Mouse (Mus musculus) brown adipose tissue, adult 24 weeks (tissue): ENCODE data around the gene Atp5mpl. TPM values are rescaled to one million over a fixed set of nuclear protein-coding genes. Genes with fewer than 3 reads are reported as not detected.
A peak's percentile ranks its signal among the peaks of the same experiment; 100 is the strongest.

Experiments
- H3K27ac ChIP-seq: fragments of 200-500 bp; replicated peaks from 2 replicates; pipeline ENCODE4 v1.5.1; 2012; ENCODE audit warnings: low read depth, mild to moderate bottlenecking, low read length
- H3K4me1 ChIP-seq: fragments of 200-500 bp; 2 replicates; pipeline ENCODE4 v1.6.1; 2012; ENCODE audit warnings: low read length, mixed read lengths; ENCODE audit not compliant: control insufficient read depth, insufficient read depth, insufficient read length
- H3K4me3 ChIP-seq: fragments of 200-500 bp; 2 replicates; pipeline ENCODE4 v1.5.1; 2012; ENCODE audit warnings: low read depth, mild to moderate bottlenecking, low read length, moderate library complexity; ENCODE audit not compliant: insufficient read depth
- polyA plus RNA-seq: library from polyadenylated mRNA; stranded (reverse); fragments of >200 nt; gene quantifications from 2 replicates; pipeline ENCODE4 v1.2.4, GENCODE M21; 2012; ENCODE audit not compliant: missing spikeins, insufficient read depth, insufficient read length

The Atp5mpl gene
- polyA plus RNA-seq, 1 experiment = 2,071 TPM

DNA sequence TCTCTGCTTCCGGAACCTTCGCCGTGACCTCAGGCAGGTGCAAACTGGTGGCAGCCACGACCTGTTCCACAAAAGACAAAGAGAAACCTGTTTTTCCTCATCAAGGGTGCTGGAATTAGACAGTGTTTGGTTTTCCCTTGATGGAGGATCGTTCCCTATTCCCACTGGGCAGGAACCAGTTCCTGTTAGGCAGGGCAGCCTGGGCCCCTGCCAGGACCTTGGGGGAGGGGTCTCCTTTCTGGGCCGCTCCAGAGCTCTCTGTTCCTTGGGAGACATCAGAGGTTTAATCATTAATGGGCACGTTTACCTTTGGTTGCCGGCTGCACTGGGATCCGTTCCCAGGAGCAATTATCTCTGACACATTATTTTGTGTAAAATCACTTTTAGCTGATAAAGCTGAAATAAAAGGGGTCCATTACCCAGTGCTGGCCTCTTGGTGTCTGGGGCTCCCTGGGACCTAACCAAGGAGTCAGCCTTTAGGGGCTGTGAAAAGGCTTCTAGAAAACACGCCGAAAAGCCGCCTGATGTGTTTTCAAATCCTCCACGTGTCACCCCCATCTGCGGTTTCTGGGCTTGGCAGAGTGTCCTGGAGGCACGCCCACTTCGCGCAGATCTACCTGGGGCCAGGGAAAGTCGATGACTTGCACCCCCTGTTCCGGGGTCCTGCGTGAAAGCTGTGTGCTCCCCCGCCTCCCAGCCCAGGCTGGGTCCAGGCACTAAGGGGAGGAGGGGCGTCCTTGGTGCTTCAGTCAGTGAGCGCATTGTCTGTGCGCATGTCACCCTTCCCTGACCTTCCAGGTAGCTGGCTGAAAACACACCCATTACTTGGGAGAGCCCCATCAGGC lies 29.8 kb downstream of the Atp5mpl start:
- H3K4me1 ChIP-seq = peaks cover 25% of the 10 kb centered on the region

DNA sequence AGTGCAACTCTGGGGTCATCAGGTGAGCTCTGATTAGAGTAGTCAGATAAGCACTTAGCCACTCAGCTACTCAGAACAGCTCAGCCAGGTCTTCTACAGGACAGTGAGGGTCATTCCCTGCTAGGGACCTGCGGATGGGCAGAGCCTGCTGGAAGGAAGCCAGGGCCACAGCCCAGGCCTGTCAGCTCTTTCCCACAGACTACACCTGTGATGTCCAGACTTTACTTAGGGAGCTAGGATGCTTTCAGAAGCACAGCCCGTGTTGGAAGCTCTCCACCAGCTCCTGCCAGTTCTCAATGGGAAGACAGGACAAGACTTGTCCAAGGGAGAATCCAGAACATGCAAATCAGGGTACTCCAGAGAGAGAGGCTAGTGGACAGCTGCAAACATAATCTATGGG lies 32.8 kb downstream of the Atp5mpl start:
- Histone ChIP-seq H3K4me3 (peak overlapping the region; percentile 53), H3K27ac (peak overlapping the region; percentile 93), H3K4me1 (peaks cover 32% of the 10 kb centered on the region)

More for the DNA sequence above, 29.8 kb downstream of the Atp5mpl start:
- no peak overlapping the region for H3K27ac ChIP-seq
- H3K4me3 ChIP-seq = no peak overlapping the region

DNA sequence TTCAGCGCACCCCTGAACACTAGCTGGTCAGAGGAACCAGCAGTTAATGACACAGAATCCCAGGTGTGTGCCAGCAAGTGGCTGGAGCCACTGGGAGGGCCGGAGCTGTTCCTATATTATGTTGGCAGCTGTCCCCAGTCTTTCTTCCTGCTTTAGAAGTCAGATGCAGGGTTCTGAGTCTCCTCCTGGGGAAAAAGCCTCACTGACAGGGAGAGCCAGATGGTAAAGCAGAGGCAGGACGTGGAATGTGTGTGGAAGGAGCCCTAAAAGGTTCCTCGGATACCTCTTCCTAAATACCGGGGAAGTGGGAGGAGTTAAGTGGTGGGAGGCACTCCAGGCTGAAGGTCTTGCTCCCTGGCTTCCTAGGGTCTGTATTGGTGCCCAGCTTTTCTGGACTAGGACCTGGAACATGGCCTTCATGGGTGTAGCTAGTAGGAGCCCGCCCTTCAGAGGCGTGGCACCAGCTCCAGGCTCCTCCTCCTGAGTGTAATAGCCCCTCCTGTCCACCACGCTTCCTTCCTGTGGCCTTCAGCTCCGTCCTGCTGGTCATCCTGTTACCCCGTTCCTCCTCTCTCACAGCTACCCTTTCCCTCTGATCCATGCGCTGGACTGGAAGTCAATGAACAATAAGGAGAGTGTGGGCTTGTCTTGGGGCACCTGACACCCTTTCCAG lies 33.6 kb downstream of the Atp5mpl start:
- Histone ChIP-seq H3K4me1 (peaks cover 32% of the 10 kb centered on the region), H3K4me3 (peak overlapping the region; percentile 53), H3K27ac (peak overlapping the region; percentile 93)

DNA sequence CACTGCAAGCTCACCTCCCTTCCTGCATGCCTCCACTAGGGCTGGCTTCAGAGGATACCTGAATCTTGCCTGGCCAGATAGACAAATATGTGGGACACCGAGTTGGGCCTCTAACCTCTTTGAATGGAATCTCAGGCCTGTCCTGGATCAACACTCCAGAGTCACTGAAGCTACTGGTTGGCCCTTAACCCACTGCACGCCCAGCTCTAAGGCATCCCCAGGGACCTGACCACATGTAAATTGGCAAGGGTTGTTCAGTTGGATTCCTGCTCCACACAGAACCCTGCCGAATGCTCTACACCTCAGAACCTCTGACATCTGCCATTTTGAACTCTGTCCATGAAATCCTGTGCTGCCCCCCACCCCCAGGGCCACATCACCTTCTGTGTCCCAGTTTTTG lies 34.3 kb downstream of the Atp5mpl start:
- H3K4me1 ChIP-seq = peaks cover 32% of the 10 kb centered on the region
- H3K27ac ChIP-seq = peak overlapping the region; percentile 56
- H3K4me3 ChIP-seq = no peak overlapping the region

DNA sequence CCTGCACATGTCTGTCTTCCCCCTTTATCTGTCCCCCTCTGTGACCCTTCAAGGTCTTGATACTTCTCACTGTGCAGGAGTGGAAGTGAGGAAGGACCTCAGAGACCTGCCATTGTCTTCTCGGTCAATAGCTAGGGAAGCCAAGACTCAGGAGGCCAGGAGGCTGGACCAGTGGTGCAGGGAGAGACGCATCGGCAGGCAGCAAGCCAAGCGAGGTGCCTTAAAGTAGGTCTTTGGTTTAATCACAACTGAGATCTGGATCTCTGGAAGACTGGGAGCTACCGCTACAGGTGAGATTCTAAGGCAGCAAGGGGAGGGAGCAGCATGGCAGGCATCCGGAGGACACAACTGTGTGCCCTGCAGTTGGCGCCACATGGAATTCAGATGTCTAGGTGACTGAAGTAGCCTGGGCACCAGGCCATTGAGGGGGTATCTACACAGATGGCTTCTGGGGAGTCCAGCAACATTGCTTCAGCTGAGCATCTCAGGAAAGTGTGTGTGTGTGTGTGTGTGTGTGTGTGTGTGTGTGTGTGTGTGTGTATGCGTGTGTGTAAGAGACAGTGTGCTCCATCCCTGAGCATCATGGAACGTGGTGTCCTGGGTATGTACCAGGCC lies 35.3 kb downstream of the Atp5mpl start:
- Histone ChIP-seq H3K4me3 (no peak overlapping the region), H3K4me1 (peaks cover 29% of the 10 kb centered on the region), H3K27ac (no peak overlapping the region)

DNA sequence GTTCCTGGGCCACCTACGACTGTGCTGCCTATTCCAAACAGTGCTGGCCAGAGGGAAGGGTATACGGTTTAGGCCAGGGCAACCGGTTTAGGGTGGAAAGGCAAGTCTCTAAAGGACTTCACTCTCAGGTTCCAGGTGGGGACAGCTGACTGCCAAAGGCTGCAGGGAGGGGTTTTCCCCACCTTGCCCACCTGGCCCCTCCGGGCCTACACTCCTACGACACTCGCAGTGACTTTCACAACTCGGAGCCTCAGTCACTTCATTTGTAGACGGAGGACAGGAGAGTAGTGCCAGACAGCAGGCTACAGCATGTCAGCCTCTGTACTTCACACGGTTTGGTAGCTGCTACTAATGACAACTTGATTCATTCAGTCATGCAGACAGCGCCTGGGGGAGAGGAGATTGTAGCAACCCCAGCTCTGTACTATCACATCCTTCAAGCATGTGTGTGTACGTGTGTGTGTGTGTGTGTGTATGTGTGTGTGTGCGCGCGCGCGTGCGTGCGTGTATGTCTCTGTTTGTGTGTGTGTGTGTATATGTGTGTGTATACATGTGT lies 38.3 kb downstream of the Atp5mpl start:
- H3K27ac ChIP-seq = no peak overlapping the region
- H3K4me3 ChIP-seq = no peak overlapping the region

DNA sequence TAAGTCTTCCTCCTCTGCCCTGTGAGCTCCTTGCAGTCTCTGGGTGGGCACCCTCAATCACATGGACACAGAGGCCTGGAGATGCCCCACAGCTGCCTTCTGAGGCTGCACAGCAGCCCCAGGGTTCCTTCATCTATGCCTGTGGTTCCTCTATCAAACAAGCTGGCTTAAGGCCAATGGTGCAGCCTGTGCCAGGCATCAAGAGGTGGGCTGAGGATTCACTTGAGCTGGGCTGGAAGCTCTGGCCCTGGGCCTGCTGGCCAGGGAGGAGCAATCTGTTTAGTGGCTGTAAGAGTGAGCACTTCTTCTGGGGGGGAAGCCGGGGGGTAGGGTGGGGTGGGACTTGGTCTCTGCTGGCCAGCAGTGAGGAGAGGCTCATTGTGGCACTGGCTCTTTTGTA lies 39.4 kb downstream of the Atp5mpl start:
- Histone ChIP-seq H3K4me1 (peaks cover 10% of the 10 kb centered on the region), H3K27ac (no peak overlapping the region), H3K4me3 (no peak overlapping the region)

More for the DNA sequence above, 38.3 kb downstream of the Atp5mpl start:
- peaks cover 19% of the 10 kb centered on the region for H3K4me1 ChIP-seq

DNA sequence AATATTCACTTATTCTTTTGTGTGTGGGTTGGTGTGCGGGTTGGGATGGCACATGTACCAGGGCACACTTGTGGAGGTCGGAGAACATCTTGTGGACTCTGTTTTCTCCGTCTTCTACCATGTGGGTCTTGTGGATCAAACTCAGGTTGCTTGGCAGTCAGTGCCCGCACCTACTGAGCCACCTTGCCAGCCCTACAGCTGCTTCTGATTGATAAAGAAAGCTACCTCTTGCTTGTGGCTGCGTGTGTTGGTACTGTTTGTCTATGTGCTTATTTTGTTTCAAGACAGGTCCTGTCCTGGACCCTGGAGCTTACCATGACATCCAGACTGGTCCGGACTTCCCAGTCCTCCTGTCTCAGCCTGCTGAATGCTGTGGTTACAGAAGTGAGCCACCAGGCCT lies 43.7 kb downstream of the Atp5mpl start:
- no peak overlapping the region for H3K4me3 ChIP-seq

DNA sequence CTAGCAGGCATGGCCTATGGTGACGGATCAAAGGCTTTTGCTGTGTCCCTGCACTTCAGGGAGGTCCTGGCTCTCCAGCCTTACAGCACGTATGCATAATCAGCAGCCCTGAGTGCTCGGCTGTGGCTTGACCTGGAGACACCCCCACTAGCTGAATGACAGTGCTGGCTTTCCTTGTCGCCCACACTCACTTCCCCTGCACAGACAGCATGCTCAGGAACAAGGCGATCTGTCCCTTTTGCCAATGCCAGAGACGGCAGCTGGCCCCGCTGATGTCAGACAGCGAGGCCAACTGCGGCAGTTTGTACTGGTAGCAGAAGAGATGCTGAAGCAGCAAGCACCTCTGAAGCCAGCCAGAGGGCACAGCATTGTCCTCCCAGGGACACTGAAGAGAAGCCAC lies 46.7 kb downstream of the Atp5mpl start:
- Histone ChIP-seq H3K4me1 (peaks cover 2% of the 10 kb centered on the region), H3K27ac (no peak overlapping the region), H3K4me3 (no peak overlapping the region)

More for the DNA sequence above, 43.7 kb downstream of the Atp5mpl start:
- no peak overlapping the region for H3K27ac ChIP-seq
- H3K4me1 ChIP-seq = no peaks in the 10 kb centered on the region

DNA sequence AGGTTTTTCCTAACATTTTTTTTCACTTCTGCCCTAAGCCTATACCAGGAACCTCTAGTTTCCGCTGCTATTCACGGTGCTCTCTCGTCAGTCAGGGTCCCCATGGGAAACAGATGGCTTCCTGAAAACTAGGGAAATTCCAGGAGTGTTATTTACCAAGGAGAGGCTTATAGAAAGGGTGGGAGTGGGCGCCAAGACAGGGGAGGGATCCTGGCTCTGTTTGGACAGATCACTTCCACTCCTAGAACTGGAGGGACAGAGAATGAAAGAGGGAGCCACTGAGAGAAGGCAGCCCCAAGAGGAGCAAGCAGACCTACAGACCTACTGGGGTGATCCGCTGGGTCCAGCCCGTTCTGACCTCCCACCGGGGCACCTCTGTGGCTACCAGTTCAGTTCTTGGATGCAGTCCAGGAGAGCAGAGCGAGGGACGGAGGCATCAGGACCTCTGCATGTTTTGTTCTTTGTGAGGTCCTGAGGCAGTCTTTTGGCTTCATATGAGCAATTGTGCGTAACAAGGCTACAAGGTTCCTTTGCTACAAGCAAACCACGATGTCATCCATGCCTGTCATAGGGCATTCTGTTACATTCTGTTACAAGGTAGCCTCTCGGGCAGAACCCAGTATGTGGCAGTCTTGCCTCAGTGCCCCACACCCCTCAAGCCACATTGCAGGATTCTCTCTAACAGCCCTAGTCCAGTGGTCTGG lies 50.1 kb downstream of the Atp5mpl start:
- no peak overlapping the region for H3K4me3 ChIP-seq
- peaks cover 7% of the 10 kb centered on the region for H3K4me1 ChIP-seq
- peak overlapping the region; percentile 47 for H3K27ac ChIP-seq

DNA sequence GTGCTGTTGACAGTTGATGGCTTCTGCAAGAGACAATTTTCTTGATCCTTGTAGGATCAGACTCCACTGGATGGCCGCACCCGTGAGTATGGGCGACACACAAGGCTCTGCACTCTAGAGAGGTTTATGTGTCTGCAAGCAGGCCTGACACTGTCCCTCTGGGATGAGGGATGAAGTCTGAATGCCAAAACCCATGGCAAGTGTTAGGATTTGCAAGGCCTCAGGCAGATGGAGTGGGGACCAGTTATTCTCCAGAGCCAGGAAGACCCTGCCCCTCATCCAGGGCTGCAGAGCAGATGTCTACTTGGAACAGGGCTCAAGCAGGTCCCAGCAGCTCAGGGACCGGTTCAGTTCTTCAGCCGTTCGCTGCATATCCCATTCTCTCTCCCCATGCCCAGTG lies 51.0 kb downstream of the Atp5mpl start:
- H3K4me3 ChIP-seq = no peak overlapping the region
- no peak overlapping the region for H3K27ac ChIP-seq
- H3K4me1 ChIP-seq = peaks cover 10% of the 10 kb centered on the region

DNA sequence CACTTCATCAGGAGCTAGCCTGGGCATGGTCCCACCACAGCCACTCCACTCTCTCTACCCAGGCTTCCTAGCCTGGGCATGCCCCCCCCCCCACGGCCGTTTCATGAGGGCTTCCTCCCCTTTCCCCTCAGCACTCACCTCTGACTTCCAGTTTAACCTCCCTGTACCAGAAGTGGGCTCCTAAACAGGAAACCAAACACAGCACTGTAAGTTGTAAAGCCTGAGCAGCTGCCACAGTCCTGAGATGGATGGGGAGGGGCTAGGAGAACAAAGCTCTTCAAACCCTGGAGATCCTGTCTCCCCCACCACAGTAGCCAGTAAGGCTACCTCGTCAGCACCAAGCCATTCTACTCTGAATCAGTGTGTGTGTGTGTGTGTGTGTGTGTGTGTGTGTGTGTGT lies 52.7 kb downstream of the Atp5mpl start:
- Histone ChIP-seq H3K27ac (0 out of 2 replicates have a peak overlapping the region, but pooled peaks have one; percentile 26), H3K4me1 (peaks cover 13% of the 10 kb centered on the region), H3K4me3 (no peak overlapping the region)

DNA sequence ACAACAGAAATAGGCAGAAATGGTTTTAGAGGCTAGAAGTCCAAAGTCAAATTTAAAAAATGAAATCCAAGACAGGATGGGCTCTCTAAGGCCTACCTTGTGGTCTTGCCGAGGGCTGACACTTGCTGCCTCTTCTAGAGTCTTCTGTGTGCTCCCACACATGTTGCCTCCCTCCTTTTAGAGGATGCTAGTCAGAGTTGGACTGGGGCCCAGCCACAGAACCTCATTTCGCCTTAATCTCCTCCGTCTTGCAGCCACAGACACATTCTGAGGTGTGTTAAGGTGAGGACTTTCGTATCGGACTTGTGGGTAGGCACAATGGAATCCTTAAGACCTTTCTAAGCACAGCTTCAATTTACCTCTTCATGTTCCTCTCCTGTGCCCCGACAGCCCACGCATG lies 54.0 kb downstream of the Atp5mpl start:
- Histone ChIP-seq H3K4me1 (peaks cover 14% of the 10 kb centered on the region), H3K4me3 (no peak overlapping the region), H3K27ac (no peak overlapping the region)

DNA sequence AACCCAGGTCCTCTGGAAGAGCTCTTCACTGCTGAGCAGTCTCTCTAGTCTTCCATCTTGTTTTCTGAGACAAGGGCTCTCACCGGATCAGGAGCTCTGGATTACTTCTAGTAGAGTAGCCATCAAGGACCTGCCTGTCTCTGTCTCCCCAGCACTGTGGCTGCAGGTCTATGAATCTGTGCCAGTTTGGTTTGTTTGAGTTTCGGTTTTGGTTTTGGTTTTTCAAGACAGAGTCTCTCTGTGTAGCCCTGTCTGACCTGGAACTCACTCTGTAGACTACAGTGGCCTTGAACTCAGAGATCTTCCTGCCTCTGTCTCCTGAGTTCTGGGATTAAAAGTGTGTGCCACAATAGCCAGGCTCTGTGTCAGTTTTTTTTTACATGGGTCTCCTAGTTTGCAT lies 55.0 kb downstream of the Atp5mpl start:
- Histone ChIP-seq H3K27ac (0 out of 2 replicates have a peak overlapping the region, but pooled peaks have one; percentile 19), H3K4me1 (peaks cover 14% of the 10 kb centered on the region), H3K4me3 (no peak overlapping the region)
